12 mouse cellular contexts compared by ENCODE assay signal in the genomic region with DNA sequence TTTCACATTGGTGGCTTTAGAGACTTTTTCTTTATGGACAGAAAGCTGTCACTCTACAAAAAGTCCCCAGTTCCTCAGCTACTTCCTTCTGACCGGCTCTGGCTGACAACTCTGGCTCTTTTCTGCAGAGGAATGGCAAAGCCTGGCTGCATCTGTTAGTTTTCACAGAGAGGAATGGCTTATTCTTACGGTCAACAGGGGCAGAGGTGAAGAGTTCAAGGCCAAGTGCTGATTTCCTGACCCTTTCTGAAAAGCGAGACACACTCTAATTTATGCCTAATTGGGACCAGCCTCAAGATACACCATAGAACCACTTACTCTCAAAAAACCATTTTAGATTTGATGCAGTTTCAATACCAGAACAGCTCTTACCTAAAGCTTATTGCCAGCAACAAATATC. TPM values are rescaled to one million over a fixed set of nuclear protein-coding genes. Genes with fewer than 3 reads are reported as not detected.
A peak's percentile ranks its signal among the peaks of the same experiment; 100 is the strongest.
DNase-seq lines count a peak whose midpoint lies in the region; ATAC-seq and TF ChIP-seq lines count a peak whose summit lies in the region.
"Had no signal": no experiment of that assay in that cellular context is flagged by ENCODE, and none has a peak within 500 bp of the region (broad histone marks: within the 10 kb centered on the region; RNA-seq: fewer than 3 reads in every experiment).

No protein-coding gene starts in this region.

- no peak for ATAC-seq in forebrain, postnatal 0 days
- ATAC-seq in forebrain, embryonic 16.5 days, result no peak
- no peak for ATAC-seq in liver, embryonic 12.5 days
- no peak for ATAC-seq in hindbrain, embryonic 14.5 days (ENCODE audit: low FRiP score)
- ATAC-seq in stomach, embryonic 15.5 days (ENCODE audit: insufficient read depth, low FRiP score, low read depth), result no peak

- H3K79me2 ChIP-seq in liver, adult 2 months (ENCODE audit: control insufficient read depth, insufficient read depth, low read length), result no peaks in the 10 kb centered on the region

- peaks cover 5% of the 10 kb centered on the region; the same call in 1 of the 2 replicates for H3K4me1 ChIP-seq in forebrain, postnatal 0 days (ENCODE audit: insufficient read depth)
- peaks cover 19% of the 10 kb centered on the region for H3K4me1 ChIP-seq in forebrain, embryonic 16.5 days (replicated peaks; ENCODE audit: control insufficient read depth, insufficient read depth, low read length)
- H3K4me1 ChIP-seq in liver, adult 2 months (ENCODE audit: control insufficient read depth, insufficient read depth, low read length), result no peaks in the 10 kb centered on the region; the same call in 1 of the 2 replicates
- no peaks in the 10 kb centered on the region for H3K4me1 ChIP-seq in liver, embryonic 12.5 days
- H3K4me1 ChIP-seq in hindbrain, embryonic 14.5 days (replicated peaks; ENCODE audit: control insufficient read depth, insufficient read depth, low read length), result peaks cover 25% of the 10 kb centered on the region
- H3K4me1 ChIP-seq in stomach, embryonic 15.5 days, result peaks cover 8% of the 10 kb centered on the region; the same call in 1 of the 2 replicates
- no peaks in the 10 kb centered on the region for H3K4me1 ChIP-seq in cerebellum, adult 2 months (ENCODE audit: control insufficient read depth, insufficient read depth, low read length)

- H3K27me3 ChIP-seq in forebrain, postnatal 0 days (ENCODE audit: insufficient read depth, low read length), result no peaks in the 10 kb centered on the region
- no peaks in the 10 kb centered on the region for H3K27me3 ChIP-seq in forebrain, embryonic 16.5 days (replicated peaks; ENCODE audit: control insufficient read depth, insufficient read depth, low read length)
- H3K27me3 ChIP-seq in liver, adult 2 months (ENCODE audit: control insufficient read depth, insufficient read depth, low read length), result no peaks in the 10 kb centered on the region
- H3K27me3 ChIP-seq in liver, embryonic 12.5 days (replicated peaks), result no peaks in the 10 kb centered on the region
- no peaks in the 10 kb centered on the region for H3K27me3 ChIP-seq in hindbrain, embryonic 14.5 days (ENCODE audit: control insufficient read depth, insufficient read depth, low read length)
- H3K27me3 ChIP-seq in stomach, embryonic 15.5 days (replicated peaks), result no peaks in the 10 kb centered on the region
- H3K27me3 ChIP-seq in cerebellum, adult 2 months (ENCODE audit: control insufficient read depth, insufficient read depth, low read length), result no peaks in the 10 kb centered on the region
- H3K27me3 ChIP-seq: embryonic facial prominence, embryonic 15.5 days had no signal

- no peak for TF ChIP-seq CTCF in forebrain, postnatal 0 days (IDR thresholded peaks at IDR 0.05; ENCODE audit: low read depth)
- no peak for TF ChIP-seq CTCF in liver, adult 2 months (IDR thresholded peaks at IDR 0.05; ENCODE audit: low read depth, low read length)
- TF ChIP-seq CTCF in cerebellum, adult 2 months (IDR thresholded peaks at IDR 0.05; ENCODE audit: borderline replicate concordance, insufficient read depth, low read depth, low read length), result no peak

- H3K4me3 ChIP-seq in forebrain, postnatal 0 days (ENCODE audit: low read depth, low read length), result no peak overlapping the region
- H3K4me3 ChIP-seq in forebrain, embryonic 16.5 days (replicated peaks; ENCODE audit: low read length), result no peak overlapping the region
- H3K4me3 ChIP-seq in liver, adult 2 months (ENCODE audit: insufficient read depth, low read depth, low read length), result no peak overlapping the region
- no peak overlapping the region for H3K4me3 ChIP-seq in liver, embryonic 12.5 days
- no peak overlapping the region for H3K4me3 ChIP-seq in hindbrain, embryonic 14.5 days (replicated peaks; ENCODE audit: low read length)
- H3K4me3 ChIP-seq in stomach, embryonic 15.5 days (replicated peaks), result no peak overlapping the region
- no peak overlapping the region for H3K4me3 ChIP-seq in cerebellum, adult 2 months (replicated peaks; ENCODE audit: insufficient read depth, low read depth, low read length)
- H3K4me3 ChIP-seq: embryonic facial prominence, embryonic 15.5 days; heart, adult 2 months had no signal

- DNase-seq in forebrain, postnatal 0 days, result no peak
- DNase-seq in liver, adult 2 months (ENCODE audit: extremely low read depth, low read depth, low spot score), result peak; percentile 46
- no peak for DNase-seq in hindbrain, embryonic 14.5 days (ENCODE audit: low spot score)
- DNase-seq in lung, postnatal 25 days (ENCODE audit: low spot score), result no peak
- no peak for DNase-seq in cerebellum, adult 2 months
- DNase-seq: cerebellum, adult 18-20 months; heart, adult 2 months; lung, embryonic 14.5 days had no signal

- H3K27ac ChIP-seq in forebrain, postnatal 0 days (ENCODE audit: low read depth, low read length), result 0 out of 2 replicates have a peak overlapping the region, but pooled peaks have one; percentile 2
- H3K27ac ChIP-seq in forebrain, embryonic 16.5 days (ENCODE audit: low read length), result no peak overlapping the region
- H3K27ac ChIP-seq in liver, adult 2 months (replicated peaks; ENCODE audit: insufficient read depth, low read depth, low read length), result no peak overlapping the region
- H3K27ac ChIP-seq in liver, embryonic 12.5 days, result no peak overlapping the region
- H3K27ac ChIP-seq in hindbrain, embryonic 14.5 days, result 0 out of 2 replicates have a peak overlapping the region, but pooled peaks have one; percentile 50
- H3K27ac ChIP-seq in stomach, embryonic 15.5 days, result peak overlapping the region; percentile 41
- no peak overlapping the region for H3K27ac ChIP-seq in cerebellum, adult 2 months (ENCODE audit: insufficient read depth, low read length)
- H3K27ac ChIP-seq: heart, adult 2 months had no signal

- H3K9me3 ChIP-seq in forebrain, postnatal 0 days (ENCODE audit: low read length), result no peaks in the 10 kb centered on the region
- H3K9me3 ChIP-seq in forebrain, embryonic 16.5 days (ENCODE audit: control insufficient read depth, low read length), result no peaks in the 10 kb centered on the region
- no peaks in the 10 kb centered on the region for H3K9me3 ChIP-seq in liver, embryonic 12.5 days (replicated peaks)
- H3K9me3 ChIP-seq in hindbrain, embryonic 14.5 days (ENCODE audit: control insufficient read depth, low read length), result no peaks in the 10 kb centered on the region
- H3K9me3 ChIP-seq in stomach, embryonic 15.5 days, result no peaks in the 10 kb centered on the region
- H3K9me3 ChIP-seq: embryonic facial prominence, embryonic 15.5 days had no signal

- H3K4me2 ChIP-seq in forebrain, postnatal 0 days (ENCODE audit: low read depth), result no peak overlapping the region
- no peak overlapping the region for H3K4me2 ChIP-seq in forebrain, embryonic 16.5 days (ENCODE audit: low read length)
- H3K4me2 ChIP-seq in liver, embryonic 12.5 days, result no peak overlapping the region
- H3K4me2 ChIP-seq in hindbrain, embryonic 14.5 days (replicated peaks), result no peak overlapping the region
- H3K4me2 ChIP-seq in stomach, embryonic 15.5 days, result no peak overlapping the region
- H3K4me2 ChIP-seq: embryonic facial prominence, embryonic 15.5 days; lung, embryonic 14.5 days had no signal

- H3K9ac ChIP-seq in forebrain, postnatal 0 days, result no peak overlapping the region
- H3K9ac ChIP-seq in forebrain, embryonic 16.5 days (replicated peaks; ENCODE audit: low read depth, low read length), result no peak overlapping the region
- no peak overlapping the region for H3K9ac ChIP-seq in liver, adult 2 months (ENCODE audit: low read depth, low read length)
- no peak overlapping the region for H3K9ac ChIP-seq in liver, embryonic 12.5 days
- no peak overlapping the region for H3K9ac ChIP-seq in hindbrain, embryonic 14.5 days
- H3K9ac ChIP-seq in stomach, embryonic 15.5 days, result no peak overlapping the region
- H3K9ac ChIP-seq: embryonic facial prominence, embryonic 15.5 days; lung, embryonic 14.5 days had no signal

- TF ChIP-seq POLR2A in liver, adult 2 months (IDR thresholded peaks at IDR 0.05; ENCODE audit: extremely low read depth, insufficient read depth, low read length), result no peak
- no peak for TF ChIP-seq POLR2A in cerebellum, adult 2 months (IDR thresholded peaks at IDR 0.05; ENCODE audit: borderline replicate concordance, insufficient read depth, low read length)

- peaks cover 4% of the 10 kb centered on the region; the same call in 1 of the 2 replicates for H3K36me3 ChIP-seq in forebrain, postnatal 0 days (ENCODE audit: insufficient read depth)
- 0 out of 2 replicates have a peak, but pooled peaks cover 3% of the 10 kb centered on the region for H3K36me3 ChIP-seq in forebrain, embryonic 16.5 days (ENCODE audit: control insufficient read depth, insufficient read depth)
- H3K36me3 ChIP-seq in liver, adult 2 months (ENCODE audit: control insufficient read depth, insufficient read depth, low read length), result no peaks in the 10 kb centered on the region
- H3K36me3 ChIP-seq in liver, embryonic 12.5 days, result no peaks in the 10 kb centered on the region
- no peaks in the 10 kb centered on the region; the same call in 1 of the 2 replicates for H3K36me3 ChIP-seq in hindbrain, embryonic 14.5 days (replicated peaks; ENCODE audit: control insufficient read depth, insufficient read depth)
- no peaks in the 10 kb centered on the region for H3K36me3 ChIP-seq in stomach, embryonic 15.5 days

- WGBS in forebrain, postnatal 0 days, result 51% methylated on average over 3 of the region's 3 CpGs
- 50% methylated on average over 3 of the region's 3 CpGs for WGBS in forebrain, embryonic 16.5 days
- 49% methylated on average over 3 of the region's 3 CpGs for WGBS in liver, adult 2 months
- 43% methylated on average over 3 of the region's 3 CpGs for WGBS in liver, embryonic 12.5 days (ENCODE audit: insufficient replicate concordance)
- 27% methylated on average over 3 of the region's 3 CpGs for WGBS in hindbrain, embryonic 14.5 days
- 18% methylated on average over 3 of the region's 3 CpGs for WGBS in stomach, embryonic 15.5 days
- 77% methylated on average over 3 of the region's 3 CpGs for WGBS in cerebellum, adult 2 months

RNA-seq across cellular contexts. Expression of gene Rev3l, which starts 57.8 kb away (rescaled TPM):
- 111 and 152 TPM in 2 replicates for total RNA-seq in forebrain, postnatal 0 days (2014; rRNA removed)
- polyA plus RNA-seq in forebrain, postnatal 0 days (2015; fragmentation: Nextera tagmentation; extraction: Ambion mirVana), result 16.9 and 22.7 TPM in 2 replicates
- 23.7 and 28.8 TPM in 2 replicates for polyA plus RNA-seq in forebrain, embryonic 16.5 days (2015; fragmentation: Nextera tagmentation; extraction: Ambion mirVana)
- 11.1 and 17.0 TPM in 2 replicates for total RNA-seq in liver, adult 2 months (2014; rRNA removed)
- 4.7 and 5.0 TPM in 2 replicates for polyA plus RNA-seq in liver, adult 2 months (2012; rRNA removed)
- 4.6 and 5.2 TPM in 2 replicates for polyA plus RNA-seq in liver, embryonic 12.5 days (2016; fragmentation: Nextera tagmentation; extraction: Ambion mirVana)
- 60.9 and 62.1 TPM in 2 replicates for polyA plus RNA-seq in hindbrain, embryonic 14.5 days (2014; fragmentation: Nextera tagmentation; extraction: Ambion mirVana)
- polyA plus RNA-seq in stomach, embryonic 15.5 days (2015; fragmentation: Nextera tagmentation; extraction: Ambion mirVana), result 16.4 and 20.3 TPM in 2 replicates
- 51.9 and 59.2 TPM in 2 replicates for polyA plus RNA-seq in cerebellum, adult 2 months (2012; rRNA removed)

Comparison
In these comparisons a context has a peak if more than half of its experiments do, and no peak if none do; other contexts are left out.
1. H3K27ac ChIP-seq: peak in forebrain, postnatal 0 days (single experiment), hindbrain, embryonic 14.5 days (single experiment) and stomach, embryonic 15.5 days (single experiment); none in forebrain, embryonic 16.5 days (single experiment), liver, adult 2 months (single experiment), liver, embryonic 12.5 days (single experiment) and cerebellum, adult 2 months (single experiment).